Mouse (Mus musculus) liver, embryonic 14.5 days (tissue): ENCODE data around the gene Ovgp1.

Experiments
- CTCF ChIP-seq: IDR thresholded peaks from 2 replicates; pipeline ENCODE4 v1.5.1; 2016; ENCODE audit warnings: antibody characterized with exemption, low read depth, control low read depth
- EP300 ChIP-seq: IDR thresholded peaks from 2 replicates; pipeline ENCODE4 v1.6.1; 2016; ENCODE audit warnings: antibody characterized with exemption, low read depth

DNA sequence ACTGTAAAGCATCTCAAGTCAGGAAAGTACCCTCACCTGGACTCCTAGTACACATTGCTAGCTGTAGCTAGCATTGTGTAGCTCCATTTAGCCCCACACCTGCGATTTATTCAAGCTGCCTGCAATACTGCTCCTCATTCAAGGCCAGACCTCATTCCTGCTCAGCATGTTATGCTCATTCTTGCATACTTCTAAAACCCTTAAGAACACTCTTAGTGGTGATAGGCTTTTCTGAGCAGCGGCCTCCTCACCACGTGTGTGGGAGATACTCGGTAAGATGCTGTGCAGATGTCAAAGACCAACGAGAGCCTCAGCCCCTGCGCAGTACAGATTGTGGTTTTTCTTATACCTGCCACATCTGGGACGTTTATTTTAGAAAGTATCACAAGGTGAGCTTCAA lies 43.7 kb upstream of the Ovgp1 start:
- no peak for TF ChIP-seq CTCF
- no peak for TF ChIP-seq EP300
